Mouse (Mus musculus) splenic B cell, adult 2 months (primary cell): ENCODE results near the gene Gm10439.
"Not testable (repeated sequence)": the region's sequence is repeated elsewhere in the genome, so short reads cannot be mapped to it uniquely, and the experiment has no call there.

Source experiments
- DNase-seq: peaks from one replicate; pipeline ENCODE4 v3.0.0-alpha.2; 2011; ENCODE audit warnings: low read depth, low spot score
- H3K27me3 ChIP-seq: 2 replicates; pipeline ENCODE4 v1.6.1; 2012; ENCODE audit warnings: mild to moderate bottlenecking, low read length, moderate library complexity, mixed read lengths; ENCODE audit not compliant: control insufficient read depth, poor library complexity, insufficient read depth, severe bottlenecking
- H3K36me3 ChIP-seq: 2 replicates; pipeline ENCODE4 v1.6.1; 2012; ENCODE audit warnings: mild to moderate bottlenecking, low read length, moderate library complexity, mixed read lengths; ENCODE audit not compliant: control insufficient read depth, poor library complexity, insufficient read depth, severe bottlenecking

Gm10439 gene

DNA sequence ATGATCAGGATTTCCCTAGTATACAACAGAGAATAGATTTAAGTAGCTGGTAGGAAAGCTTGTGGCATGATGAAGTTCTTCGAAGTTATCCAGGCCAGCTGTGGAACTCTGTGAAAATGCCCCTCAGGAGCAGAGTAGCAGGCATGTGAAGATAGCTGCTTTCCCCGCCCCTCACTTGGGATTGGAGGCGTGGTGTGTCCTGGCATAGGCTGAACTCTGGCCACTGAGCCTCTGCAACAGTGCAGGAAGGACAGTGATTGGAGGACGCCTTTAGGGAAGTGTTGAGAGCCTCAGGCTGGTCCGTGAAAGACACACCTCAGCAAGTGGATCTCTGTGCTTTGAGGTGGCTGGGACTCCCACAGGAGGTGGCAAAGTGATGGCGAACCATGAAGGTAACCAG lies at the start of gene Gm10439:
Gene Gm10439 (plus strand): TSS at position 301 of the 400 bp plus-strand sequence.
- H3K27me3 ChIP-seq, H3K36me3 ChIP-seq, DNase-seq: not testable (repeated sequence)
